Mouse (Mus musculus) left cerebral cortex, adult 18-20 months (tissue): ENCODE measurements around the gene Nup93. TPM values are rescaled to one million over a fixed set of nuclear protein-coding genes. Genes with fewer than 3 reads are reported as not detected.
A peak's percentile ranks its signal among the peaks of the same experiment; 100 is the strongest.

ENCODE experiments used
- DNase-seq, 2 experiments: peaks; one replicate each; pipeline ENCODE4 v3.0.0; 2021 to 2022; ENCODE audit warnings: low spot score in 2 of 2, mixed read lengths in 1 of 2
- total RNA-seq, 2 experiments: library from RNA; stranded (reverse); gene quantifications; 2 replicates each; pipeline ENCODE4 v1.2.3; 2021

The Nup93 gene
- total RNA-seq, 2 experiments from 2014 or later, result 40.5 to 46.5 TPM

DNA sequence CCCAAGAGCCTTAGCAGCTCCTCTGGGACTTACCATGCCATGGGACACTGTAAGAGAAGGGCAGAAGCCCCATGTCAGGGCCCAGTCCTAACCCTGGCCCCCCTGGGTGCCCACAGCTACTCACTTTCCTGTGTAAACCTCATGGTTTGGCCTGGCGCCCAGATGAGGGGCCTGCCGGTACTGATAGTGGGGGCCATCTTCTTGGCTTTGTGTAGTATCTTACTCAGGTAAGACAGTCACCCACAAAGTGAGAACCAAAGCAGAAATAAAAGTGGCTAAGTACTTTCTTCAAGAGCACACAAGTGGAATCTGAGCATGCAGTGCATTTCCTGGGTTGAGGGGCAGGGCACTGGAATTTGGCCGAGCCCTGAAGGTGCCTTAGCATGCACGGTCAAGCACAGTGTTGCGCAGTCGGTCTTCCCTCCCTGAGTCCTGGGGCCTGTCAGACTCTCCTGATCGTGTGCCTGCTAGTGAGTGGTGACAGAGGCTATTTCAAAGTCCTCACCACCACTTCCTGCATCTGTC lies 92.7 kb downstream of the Nup93 start:
- DNase-seq, result no peak

DNA sequence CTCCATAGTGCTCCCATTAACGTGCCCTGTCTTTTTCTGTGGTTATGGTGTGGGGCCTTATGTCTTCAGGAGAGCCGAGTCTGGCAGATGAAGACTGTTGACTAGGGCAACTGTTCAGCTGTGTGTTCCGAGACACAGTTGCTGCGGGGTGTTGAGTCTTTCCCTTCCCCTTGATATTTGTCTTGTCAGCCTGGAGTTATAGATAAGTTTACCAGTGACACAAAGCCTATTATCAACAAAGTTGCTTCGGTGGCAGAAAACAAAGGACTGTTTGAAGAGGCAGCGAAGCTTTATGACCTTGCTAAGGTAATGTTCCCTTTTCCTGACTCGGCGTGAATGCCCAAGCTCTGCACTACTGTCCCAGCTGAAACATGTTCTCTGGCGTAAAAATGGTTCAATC lies 93.3 kb downstream of the Nup93 start:
- DNase-seq, result no peak

DNA sequence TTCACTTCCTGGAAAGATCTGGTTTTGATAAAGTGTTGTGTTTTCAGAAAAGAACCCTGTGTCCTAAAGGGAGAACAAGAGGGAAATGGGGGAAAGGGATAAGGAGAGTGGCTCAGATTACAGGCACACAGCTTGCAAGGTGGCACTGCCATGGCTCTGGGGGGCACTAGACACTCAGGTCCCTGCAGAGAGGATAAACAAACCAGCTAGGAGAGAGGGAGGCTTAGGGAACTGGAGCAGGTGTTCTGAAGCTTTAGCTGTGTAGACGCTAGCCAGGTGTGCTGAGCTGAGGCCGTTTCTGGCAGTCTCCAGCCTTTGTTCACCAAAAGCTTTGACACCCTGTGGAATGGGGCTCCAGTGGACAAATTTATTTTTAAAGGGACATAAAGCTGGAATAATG lies 99.7 kb downstream of the Nup93 start:
- no peak for DNase-seq

DNA sequence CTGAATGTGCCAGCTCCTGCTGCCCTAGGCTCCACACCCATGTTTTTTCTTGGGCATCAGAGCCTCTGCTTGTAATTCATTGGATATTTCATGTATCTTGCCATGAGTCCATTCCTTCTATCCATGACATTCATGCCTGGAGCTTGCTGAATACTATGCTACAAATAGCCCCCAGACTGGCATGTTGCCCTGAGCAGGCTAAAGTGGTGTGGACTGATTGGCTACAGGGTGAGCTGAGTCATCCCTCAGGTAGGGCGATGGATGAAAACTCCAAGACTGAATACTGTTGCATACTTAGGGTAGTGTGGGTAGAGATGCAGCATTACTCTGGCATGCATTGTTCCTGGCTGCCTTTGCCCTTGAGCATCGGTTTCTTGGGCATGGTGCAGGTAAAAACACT lies 102.9 kb downstream of the Nup93 start:
- no peak for DNase-seq

DNA sequence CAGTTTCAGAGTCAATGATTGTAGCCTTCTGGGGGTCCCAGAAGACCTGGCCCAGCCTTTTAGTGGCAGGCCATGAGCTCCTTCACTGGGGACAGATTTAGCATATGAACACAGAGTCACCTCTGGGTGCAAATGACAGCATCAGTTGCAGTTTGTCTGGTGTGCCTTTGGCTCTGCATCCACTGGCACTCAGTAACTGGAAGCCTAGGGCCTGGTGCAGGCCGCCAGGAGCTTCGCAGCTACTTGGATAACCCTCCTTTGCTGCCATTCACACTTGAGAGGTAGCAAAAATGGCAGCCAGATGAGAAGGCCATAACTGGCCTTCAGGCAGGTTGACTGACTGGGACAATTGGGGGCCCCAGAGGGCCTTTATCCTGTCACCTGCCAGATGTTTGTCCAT lies 103.3 kb downstream of the Nup93 start:
- DNase-seq, result no peak

DNA sequence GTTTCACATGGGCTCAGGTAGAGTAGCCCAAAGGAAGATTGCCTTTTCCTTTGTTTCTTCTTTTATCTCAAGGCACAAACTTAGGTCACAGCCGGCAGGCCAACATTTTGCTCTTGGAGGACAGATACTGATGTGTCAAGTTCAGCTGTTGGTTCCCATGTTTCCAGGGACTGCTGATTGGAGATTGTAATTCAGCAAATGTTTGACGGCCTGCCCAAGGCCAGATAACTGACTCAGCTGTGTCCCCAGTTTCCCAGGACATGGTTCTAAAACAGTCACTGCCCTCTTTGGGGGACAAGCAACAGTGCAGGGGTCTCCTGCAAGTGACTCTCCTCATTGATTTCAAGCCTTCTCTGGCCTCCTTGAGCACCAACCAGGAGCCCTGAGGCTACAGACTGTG lies 105.7 kb downstream of the Nup93 start:
- no peak for DNase-seq

DNA sequence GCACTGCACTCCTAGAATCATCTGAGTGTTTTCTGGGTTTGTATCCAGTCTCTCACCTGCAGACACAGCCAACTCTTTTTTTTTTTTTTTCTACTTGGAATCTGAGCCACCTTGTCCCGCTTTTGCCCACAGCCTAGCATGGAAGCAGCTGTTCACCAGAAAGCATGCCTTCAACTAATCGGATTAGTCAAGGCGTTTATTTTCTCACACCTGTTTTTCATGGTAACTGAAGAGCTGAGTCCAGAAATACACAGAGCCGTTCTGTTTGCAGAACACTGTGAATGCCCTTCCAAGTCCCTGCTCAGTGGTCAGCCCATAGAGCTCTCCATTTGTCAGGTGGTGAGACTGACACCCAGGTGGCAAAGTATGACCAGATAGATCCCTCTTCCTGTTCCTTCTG lies 107.7 kb downstream of the Nup93 start:
- DNase-seq, result no peak

DNA sequence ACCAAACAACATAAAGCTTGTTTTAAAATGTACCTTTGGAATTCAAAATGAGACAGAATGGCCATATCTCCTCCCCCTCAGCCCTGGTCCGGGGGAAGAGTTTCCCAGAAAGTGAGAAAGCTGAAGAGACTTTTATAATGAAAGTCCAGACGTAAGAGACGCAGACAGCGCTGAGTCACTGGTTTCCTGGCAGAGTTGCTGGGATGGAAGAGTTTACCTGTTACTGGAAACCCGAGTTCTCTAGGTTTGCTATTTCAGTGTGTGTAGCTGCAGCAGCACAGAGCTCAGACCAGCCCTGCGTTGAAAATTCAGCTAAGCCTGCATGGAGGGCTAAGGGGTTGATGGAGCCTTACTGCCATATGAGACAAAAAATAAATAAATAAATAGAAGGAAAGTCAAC lies 108.7 kb downstream of the Nup93 start:
- peak; percentile 44 to 48 for DNase-seq

DNA sequence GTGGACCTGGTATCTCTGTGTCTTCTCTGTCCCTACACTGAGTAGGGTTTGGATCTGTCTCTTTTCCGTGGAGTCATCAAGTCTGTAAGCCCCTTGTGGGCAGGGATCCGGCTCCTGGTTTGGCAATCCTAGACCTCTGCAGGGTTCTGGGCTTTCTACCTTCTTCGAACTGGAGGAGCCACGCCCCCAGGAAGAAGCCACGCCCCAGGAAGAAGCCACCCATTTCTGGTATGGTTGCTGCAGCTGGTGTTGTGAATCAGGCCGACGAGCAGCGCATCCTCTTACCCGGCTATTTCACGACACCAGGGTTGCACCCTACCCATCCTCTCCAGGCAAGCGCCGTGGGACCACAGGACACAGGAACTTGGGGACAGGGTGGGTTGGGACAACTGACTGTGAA lies 109.7 kb downstream of the Nup93 start:
- DNase-seq, result no peak

DNA sequence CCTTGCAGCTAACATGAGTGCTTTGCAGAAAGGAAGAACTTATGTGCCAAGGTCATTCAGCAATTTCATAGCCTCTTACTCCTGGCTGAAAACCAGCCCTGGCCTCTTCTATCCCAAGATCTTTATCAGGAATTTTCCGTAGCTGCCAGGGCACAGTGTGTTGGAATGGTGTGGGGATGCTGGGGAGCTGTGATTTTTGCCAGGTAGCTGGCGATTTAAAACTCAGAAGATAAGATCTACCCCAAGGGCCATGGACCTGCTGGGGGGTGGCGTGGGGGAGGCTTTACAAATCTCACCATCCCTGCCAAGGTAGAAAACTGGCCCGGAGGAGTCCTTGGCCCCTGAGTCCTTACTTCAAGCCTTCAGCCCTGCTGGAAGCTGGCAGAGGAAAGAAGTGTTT lies 111.7 kb downstream of the Nup93 start:
- DNase-seq, result no peak

DNA sequence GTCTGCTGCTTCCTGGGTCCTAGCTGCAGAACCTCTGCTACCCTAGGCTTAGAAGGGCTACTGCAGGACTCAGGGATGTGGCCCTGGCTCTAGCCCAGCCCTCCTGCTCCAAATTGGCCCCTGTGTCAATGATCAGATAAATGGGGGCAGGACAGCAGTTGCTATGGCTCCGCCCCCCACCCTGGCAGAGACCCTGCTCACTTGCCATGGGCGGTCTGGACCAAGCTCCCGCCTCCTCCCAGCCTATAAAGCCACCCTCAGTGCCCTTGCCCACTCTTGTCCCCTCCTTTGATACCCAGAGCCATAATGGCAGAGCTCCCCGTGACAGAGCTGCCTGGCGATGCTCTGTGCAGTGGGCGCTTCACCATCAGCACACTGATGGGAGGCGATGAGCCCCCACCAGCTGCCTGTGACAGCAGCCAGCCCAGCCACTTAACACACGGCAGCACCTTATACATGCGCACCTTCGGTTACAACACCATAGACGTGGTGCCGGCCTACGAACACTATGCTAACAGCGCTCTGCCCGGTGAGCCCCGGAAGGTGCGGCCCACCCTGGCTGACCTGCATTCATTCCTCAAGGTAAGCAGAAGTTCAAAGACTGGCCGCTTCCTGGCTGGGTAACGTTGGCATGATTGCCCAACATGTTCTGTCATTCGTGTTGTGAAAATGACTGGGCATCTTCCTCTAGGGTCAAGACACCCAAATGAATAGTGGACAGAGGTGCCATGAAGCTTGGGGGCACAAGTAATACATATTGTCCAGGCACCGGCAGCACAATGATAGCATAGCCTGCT lies 114.8 kb downstream of the Nup93 start, which contains the start of gene Slc12a3:
TSS of gene Slc12a3 (plus strand) at position 270 of the 797 bp plus-strand sequence.
- no peak for DNase-seq

DNA sequence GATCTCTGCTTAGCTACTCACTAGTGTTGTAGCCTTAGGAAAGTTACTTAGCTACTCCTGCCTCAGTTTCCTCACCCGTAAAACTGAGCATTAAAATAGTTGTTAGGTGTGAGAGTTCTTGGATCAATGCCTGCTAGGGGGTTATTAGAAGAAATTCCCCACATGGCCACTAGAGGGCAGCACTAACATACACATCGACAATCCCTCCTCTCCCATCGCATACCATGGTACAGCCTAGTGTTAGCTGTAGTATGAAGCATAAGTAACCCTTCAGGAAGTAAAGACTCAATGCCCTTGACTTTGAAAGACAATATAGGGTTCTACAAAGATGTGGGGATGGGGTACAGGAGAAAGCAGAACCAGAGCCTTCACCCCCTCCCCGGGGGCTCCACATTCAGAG lies 116.4 kb downstream of the Nup93 start:
- DNase-seq, result peak in 1 of 2 experiments; percentile 46

DNA sequence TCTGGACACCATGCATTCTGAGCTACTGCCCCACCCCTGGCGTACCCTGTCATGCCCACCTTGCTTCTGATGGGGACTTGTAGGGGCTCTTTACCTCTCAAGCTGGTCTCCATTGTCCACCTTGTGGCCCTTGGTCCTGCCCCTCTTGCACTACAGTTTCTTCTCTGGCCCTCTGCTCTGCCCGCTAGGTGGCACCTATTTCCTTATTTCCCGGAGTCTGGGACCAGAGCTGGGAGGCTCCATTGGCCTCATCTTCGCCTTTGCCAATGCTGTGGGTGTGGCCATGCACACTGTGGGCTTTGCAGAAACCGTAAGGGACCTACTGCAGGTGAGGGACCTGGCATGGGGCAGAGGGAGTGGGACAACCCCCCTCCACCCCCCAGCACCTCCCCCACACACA lies 119.0 kb downstream of the Nup93 start:
- DNase-seq, result no peak

DNA sequence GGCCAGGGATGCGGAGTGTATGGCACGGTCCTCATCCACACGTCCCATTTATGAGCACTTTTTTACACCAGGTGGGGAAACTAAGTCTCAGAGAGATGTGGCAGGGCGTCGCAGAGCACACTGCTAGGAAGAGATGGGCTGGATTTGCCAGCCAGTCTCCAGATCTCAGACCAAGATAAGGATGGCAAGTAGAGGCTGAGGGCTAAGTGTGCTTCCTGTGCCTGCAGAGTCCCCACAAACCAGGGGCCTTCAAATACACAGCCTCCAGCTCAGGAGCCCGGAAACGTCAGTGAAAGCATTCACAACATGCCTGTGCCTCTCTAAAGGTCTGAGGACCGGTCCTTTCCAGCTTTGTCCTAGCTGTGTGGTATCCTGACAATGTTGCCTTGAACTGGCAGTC lies 123.2 kb downstream of the Nup93 start:
- no peak for DNase-seq

DNA sequence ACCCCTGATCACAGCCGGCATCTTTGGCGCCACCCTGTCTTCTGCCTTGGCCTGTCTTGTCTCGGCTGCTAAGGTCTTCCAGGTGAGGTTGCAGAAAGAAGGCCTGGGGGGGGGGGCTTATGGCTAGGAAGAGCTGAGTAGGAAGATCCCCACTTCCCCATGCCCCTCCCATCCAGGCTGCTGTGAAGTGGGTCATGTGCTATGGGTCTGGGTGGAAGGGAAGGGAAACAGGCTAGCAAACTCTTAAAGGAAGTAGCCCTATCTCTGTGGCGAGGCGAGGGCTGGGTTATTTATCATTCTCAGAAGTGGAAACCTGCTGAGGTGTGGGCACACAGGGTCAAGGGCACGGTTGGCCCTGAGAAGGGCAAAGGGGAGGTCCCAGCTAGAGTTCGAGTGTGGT lies 126.4 kb downstream of the Nup93 start:
- no peak for DNase-seq

DNA sequence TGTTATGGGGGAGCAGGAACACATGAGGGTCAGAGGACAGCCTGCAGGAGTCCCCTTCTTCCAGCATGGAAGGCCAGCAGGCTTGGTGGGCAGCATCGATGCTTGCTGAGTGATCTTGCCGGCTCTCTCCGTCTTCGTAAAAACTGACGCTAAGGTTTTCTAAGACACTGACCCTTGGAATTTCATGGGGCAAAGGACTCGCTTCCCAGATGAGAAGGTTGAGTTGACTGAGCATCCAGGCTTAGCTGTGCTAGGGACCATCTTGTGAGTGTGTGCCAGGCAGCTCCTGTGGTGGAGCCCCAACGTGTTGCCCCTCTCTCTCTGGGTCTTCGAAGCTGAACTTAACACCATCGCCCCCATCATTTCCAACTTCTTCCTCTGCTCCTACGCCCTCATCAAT lies 128.3 kb downstream of the Nup93 start:
- no peak for DNase-seq

DNA sequence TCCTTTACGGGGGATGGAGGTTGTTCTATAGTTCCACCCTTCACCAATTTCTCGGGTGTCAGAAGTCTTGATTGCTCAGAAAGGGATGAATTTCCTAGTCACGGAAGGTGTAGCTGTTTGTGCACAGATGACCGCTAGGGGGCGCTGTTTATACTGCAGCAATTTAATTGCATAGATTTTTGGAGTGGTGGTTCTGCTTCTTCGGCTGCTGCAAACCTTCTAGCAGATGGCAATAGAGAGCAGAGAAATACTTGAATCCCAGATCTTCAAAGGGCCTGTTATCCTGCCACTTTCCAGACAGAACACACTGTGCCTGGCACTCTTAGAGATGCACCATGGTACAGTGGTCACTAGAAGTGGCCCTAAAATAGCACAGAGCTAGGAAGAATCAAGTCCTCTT lies 128.9 kb downstream of the Nup93 start:
- DNase-seq, result peak; percentile 85 to 89

DNA sequence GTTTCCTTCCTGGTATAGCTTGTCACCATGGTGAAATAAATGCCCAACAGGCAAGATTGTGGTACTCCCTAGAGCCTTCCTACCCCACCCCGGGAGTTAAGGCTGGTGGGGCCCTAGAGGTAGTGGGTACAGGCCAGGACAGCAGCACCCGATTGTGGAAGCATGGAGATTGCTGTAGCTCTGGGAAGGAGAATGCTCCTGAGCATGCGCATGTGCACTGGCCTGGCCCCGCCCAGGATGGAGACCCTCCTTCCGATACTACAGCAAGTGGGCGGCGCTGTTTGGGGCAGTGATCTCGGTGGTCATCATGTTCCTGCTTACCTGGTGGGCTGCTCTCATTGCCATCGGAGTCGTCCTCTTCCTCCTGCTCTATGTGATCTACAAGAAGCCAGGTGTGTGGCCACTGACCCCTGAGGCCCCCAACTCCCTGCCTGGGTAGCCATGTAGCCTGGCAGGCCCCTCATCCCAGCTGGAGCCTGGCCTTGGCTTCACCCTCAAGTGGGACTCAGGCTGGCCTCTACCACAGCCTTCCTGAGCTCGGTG lies 129.5 kb downstream of the Nup93 start:
- DNase-seq, result no peak

DNA sequence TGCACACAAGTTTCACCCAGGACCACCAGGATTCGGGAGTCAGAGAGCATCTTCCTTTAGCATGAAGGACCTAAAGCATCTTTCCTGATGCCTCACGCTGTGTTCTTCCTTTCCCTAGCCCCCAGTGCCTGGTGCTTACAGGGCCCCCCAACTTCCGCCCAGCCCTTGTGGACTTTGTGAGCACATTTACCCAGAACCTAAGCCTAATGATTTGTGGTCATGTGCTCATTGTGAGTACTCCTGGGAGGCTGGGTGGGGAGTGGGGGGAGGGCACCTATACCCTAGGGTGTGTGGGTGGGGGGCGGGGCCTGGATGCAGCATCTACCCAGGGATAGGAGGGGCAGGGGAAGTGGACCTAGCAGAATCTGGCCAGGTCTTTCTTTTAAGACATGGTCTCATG lies 131.3 kb downstream of the Nup93 start:
- no peak for DNase-seq

DNA sequence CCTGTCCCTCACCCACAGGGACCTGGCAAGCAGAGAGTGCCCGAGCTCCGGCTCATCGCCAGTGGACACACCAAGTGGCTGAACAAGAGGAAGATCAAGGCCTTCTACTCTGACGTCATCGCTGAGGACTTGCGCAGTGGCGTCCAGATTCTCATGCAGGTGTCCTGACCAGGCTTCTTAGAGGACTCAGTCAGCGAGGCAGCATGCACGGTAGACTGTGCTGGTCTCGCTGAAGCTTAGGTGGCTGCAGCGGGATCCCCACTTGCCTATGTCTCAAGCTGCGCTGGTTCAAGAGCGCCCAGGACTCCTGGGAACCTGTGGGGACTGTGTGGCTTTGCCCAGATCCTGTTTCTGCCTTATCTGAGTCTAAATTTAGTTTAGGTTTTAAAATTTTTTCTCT lies 131.9 kb downstream of the Nup93 start:
- DNase-seq, result no peak

DNA sequence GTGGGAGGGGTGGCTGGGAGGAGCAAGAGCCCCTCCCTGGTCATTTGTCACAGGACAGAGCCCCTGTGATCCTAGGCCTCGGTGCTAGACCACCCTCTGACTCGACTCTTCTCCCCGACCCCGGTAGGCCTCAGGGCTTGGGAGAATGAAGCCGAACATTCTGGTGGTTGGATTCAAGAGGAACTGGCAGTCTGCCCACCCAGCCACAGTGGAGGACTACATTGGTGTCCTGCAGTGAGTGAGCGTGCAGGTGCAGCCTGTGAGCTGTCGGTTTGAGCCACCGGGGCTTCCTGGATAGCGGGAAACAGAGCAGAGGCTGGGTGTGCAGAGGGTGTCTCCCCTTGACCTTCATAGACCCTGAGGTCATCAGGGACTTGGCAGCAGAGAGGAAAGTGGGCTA lies 134.1 kb downstream of the Nup93 start:
- no peak for DNase-seq

DNA sequence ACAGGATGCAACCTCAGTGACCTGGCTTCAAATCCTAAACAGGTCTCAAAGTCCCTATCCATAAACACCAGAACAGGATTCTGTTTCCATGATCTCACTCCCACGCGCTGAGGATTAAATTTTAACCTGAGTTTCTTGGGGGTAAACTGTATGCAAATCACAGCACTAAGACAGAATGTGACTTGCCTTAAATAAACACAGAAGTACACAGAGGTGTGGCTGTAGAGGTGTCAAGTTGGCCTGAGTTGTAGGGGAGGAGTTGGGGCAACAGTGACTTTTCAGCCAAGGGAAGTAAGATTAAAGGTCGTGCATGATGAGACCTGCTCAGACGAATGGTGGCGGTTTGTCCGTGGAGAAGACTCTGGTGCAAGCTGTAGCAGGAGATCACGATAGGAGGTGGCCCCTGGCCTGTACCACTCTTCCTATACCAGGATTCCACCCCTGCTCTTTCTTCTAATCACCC lies 139.7 kb downstream of the Nup93 start:
- DNase-seq, result no peak

DNA sequence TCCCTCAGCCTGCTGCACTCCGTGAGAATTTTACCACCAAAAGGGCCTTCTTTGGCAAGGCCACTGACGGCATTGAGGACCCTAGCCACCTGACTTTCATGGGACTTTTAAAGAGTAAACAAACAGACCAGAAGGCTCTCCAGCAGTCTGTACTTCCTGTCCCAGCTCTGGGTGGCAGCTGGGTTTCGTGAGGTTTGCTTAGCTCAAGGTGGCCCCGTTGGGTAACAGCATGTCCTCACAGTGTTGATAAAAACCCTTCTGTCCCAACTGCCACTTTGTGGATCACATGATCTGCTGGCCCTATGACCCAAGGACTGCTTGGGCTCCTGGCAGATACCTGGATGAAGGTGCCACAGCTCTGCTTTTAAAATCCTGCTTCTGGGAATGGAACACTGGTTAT lies 140.2 kb downstream of the Nup93 start:
- no peak for DNase-seq
